Mouse (Mus musculus) fat pad, adult 2 months (tissue): ENCODE data around the gene Epb41l5.

Experiments used
- DNase-seq: peaks from one replicate; pipeline ENCODE4 v3.0.0-alpha.2; 2011; ENCODE audit warnings: low read depth, low spot score; ENCODE audit errors: extremely low read depth

Gene Epb41l5

DNA sequence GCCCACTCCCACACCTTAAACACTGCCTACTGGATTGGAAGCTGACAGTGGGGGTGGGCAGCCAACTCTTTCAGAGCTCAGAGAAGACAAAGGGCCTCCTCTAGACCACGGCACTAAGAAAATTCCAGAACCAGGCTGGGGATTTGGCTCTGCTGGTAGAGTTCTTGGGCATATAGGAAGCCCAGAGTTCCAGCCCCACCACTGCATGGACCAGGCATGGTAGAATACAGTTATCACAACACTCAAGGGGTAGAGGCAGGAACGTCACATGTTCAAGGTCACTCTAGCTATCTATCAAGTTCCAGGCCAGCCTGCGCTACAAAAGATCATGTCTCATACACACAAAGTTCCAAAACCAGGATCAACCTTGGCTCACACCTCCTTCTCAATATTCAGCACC, 145.6 kb downstream of the Epb41l5 start:
- DNase-seq = no peak

- no peak for DNase-seq
Observed at GRCm38 (mm10) chr1:119502729-119503128, 146.1 kb downstream of the Epb41l5 start.

GRCm38 (mm10) chr1:119501881-119502280, 146.9 kb downstream of the Epb41l5 start:
- no peak for DNase-seq

DNA sequence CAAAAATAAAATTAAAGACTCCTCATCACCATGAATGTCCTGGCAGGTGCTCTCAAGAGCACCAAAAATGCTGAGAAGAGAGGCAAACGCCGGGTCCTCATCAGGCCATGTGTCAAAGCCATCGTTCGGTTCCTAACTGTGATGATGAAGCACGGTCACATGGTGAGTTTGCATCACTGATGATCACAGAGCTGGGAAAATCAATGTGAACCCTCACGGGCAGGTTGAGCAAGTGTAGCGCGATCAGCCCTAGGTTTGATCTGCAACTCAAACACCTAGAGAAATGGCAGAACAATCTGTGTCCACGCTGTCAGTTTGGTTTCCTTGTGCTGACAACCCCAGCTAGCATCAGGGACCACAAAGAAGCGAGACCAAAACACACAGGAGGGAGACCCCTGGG, 149.3 kb downstream of the Epb41l5 start:
- no peak for DNase-seq

DNA sequence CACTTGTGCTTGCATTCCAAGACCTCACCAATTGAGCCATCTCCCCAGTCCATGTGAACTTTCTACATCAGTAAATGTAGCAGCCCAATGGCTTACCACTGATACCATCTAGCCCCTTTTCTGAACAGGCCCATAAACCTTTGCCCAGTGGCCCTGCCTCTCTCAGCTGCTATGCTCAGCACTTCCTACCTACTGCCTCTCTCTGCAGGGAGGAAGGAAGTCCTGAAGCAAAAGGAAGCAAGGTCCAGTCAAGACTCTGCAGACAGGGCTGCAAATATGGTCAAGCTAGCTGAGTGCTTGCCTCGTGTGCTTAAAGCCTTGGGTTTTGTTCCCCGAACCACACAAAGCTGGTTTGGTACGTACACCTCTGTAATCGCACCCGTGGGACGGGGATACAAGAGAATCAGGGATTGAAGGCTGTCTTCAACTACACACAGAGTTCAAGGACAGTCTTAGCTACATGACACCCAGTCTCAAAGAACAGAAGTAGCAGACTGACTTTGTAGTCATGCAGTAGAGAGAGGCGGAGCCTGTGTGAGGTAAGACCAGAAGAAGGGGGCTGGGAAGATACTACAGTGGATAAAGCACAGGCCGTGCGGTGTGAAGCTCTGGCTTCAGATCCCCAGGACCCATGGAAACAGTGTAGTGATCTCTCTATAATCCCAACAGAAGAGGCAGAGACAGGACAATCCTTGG, 150.1 kb downstream of the Epb41l5 start:
- no peak for DNase-seq

GRCm38 (mm10) chr1:119497346-119498004, 151.3 kb downstream of the Epb41l5 start:
- no peak for DNase-seq

DNA sequence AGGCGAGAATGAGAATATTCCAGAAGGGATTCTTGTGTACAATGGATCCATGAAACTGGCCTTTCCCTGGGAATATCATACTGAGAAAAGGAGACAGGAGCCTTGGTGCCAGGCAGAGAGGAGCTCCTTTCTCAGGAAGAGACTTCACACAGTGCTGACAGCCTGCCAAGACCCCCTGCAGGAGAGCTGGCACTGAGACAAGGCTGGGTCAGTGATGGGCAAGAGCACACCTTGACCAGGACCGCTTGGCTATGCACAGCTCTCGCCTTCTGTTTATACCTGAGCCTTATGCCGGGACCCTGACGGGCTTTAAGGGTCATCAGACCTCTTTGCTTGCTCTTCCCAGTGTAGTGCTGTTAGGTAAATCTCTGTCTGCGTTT, 153.4 kb downstream of the Epb41l5 start:
- DNase-seq = no peak
